Mouse (Mus musculus): Measurements from ENCODE around the gene Prkg2. TPM values are rescaled to one million over a fixed set of nuclear protein-coding genes. Genes with fewer than 3 reads are reported as not detected.

Prkg2 gene
- polyA plus RNA-seq, 1 experiment from 2014 or later = not detected

DNA sequence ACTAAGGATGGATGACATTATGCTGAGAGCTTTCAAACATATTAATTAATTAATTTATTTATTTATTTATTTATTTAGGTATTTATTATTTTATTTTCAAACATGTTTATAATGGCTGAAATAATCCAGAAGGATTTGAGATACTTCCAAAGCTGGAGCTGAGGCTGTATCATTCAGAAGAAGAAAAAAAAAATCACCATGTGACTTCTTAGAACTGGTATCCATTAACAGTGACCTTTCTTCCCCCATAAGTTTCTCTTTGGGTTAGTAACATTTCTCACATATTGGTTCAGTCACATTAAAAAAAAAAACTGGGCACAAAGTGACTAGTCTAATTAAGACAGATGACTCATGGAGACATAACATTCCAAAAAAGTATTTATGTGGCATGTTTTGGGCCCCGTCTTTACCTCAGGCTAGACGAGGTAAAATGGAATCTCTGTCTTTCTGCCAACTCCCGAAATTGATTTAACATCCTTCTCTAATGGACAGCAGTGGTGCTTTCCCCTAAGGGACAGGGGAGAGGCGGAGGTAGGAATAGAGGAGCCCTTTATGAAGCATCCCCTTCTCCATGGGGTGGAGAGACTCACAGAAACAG lies 86.6 kb downstream of the Prkg2 start:
- H3K4me3 ChIP-seq (ENCODE audit: inconsistent target) = no peak overlapping the region
- 82% methylated on average over 4 of the region's 4 CpGs for WGBS (ENCODE audit: missing documents)

DNA sequence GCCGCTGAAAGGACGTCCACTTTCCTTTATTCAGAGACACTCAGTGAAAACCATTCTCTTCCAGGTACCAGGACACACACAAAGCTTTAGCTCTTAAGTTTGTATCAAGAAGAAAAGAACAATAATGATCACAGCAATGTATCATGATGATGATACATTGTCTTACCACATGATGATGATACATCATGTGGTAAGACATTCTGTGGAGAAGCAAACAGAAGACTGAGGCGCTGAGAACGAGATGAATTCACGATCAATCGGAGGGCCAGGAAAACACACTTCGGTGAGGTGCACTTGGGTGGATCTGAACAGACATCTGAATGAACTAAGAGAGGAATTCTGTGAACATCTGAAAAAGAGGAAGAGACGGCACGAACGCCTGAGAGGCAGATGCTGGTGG lies 87.4 kb downstream of the Prkg2 start:
- no peaks in the 10 kb centered on the region for H3K36me3 ChIP-seq (ENCODE audit: inconsistent target)
- no peaks in the 10 kb centered on the region for H3K79me2 ChIP-seq (ENCODE audit: inconsistent target)
- no peak overlapping the region for H3K4me3 ChIP-seq (ENCODE audit: inconsistent target)
- H3K27ac ChIP-seq = no peak overlapping the region
- 88% methylated on average over 10 of the region's 10 CpGs for WGBS (ENCODE audit: missing documents)

More for the DNA sequence above, 86.6 kb downstream of the Prkg2 start:
- Histone ChIP-seq H3K36me3 (ENCODE audit: inconsistent target) (no peaks in the 10 kb centered on the region), H3K27ac (no peak overlapping the region), H3K79me2 (ENCODE audit: inconsistent target) (no peaks in the 10 kb centered on the region)

GRCm38 (mm10) chr5:98946656-98947055 lies 90.5 kb downstream of the Prkg2 start:
- over 99% methylated on average over 17 of the region's 20 CpGs for whole genome bisulfite sequencing (ENCODE audit: missing documents)
- Histone ChIP-seq H3K36me3 (ENCODE audit: inconsistent target) (no peaks in the 10 kb centered on the region), H3K4me3 (ENCODE audit: inconsistent target) (no peak overlapping the region), H3K27ac (no peak overlapping the region), H3K79me2 (ENCODE audit: inconsistent target) (no peaks in the 10 kb centered on the region)

DNA sequence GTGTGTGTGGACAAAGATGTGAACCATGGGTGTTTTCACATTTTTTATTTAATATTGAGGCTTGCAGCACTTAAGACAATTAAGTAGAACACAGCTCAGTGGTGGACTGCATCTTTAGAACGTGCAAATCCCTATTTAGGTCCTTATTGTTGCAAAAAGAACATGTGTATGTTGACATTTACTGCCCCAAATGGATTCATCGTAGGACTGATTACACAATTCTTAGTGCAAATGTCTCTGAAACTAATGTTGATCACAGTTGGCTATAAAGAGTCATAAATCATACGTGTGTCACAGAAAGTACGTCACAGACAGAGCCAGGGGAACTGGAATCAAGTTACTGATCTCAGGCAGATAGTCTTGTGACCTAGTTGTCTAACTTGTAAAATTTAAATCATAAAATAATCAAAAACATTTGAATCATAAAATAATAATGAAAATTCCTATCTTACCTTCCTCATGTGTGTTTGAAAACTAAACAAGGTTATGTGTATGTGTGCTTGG lies 91.0 kb downstream of the Prkg2 start:
- H3K79me2 ChIP-seq (ENCODE audit: inconsistent target) = no peaks in the 10 kb centered on the region
- H3K27ac ChIP-seq = no peak overlapping the region
- no peak overlapping the region for H3K4me3 ChIP-seq (ENCODE audit: inconsistent target)
- 72% methylated on average over 4 of the region's 4 CpGs for WGBS (ENCODE audit: missing documents)
- H3K36me3 ChIP-seq (ENCODE audit: inconsistent target) = no peaks in the 10 kb centered on the region

DNA sequence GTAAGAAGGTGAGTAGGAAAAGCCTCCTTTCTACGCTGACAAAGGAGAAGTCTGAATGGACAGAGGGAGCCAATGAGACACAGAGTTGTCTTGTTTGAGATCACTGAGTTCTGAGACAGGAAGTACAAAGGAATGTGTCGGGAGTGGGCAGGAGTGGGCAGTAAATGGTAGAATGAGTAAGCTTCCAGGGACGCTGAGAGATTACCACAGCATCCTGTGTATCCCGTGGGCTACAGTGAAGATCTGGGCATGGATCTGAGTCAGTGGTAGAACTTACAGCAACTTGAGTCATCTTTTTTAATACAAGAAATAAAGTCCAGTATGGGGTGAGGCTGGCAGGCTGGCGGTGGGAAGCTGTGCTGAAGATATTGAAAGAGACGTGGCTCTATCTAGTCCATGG lies 93.4 kb downstream of the Prkg2 start:
- Histone ChIP-seq H3K27ac (no peak overlapping the region), H3K4me3 (ENCODE audit: inconsistent target) (no peak overlapping the region), H3K79me2 (ENCODE audit: inconsistent target) (no peaks in the 10 kb centered on the region), H3K36me3 (ENCODE audit: inconsistent target) (no peaks in the 10 kb centered on the region)
- 41% methylated on average over 6 of the region's 6 CpGs for WGBS (ENCODE audit: missing documents)

DNA sequence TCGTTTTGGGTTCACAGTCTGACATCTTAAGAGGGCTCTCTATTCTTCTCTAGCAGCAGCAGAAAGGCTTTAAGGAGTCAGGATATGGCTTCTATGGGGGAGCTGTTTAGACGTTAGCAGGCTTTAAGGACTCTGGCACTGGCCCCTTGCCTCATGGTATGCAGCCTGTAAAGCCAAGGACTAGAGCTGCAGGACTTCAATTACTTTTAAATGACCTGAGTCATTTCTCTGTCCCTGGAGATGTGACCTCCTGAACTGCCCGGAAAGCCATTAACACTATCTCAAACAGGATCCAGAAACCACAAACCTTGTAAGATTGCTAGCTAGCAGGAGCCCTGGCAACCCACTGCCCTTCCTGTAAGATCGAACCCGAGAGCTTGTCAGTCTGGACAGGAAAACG lies 96.4 kb downstream of the Prkg2 start:
- Histone ChIP-seq H3K4me3 (ENCODE audit: inconsistent target) (no peak overlapping the region), H3K27ac (no peak overlapping the region), H3K79me2 (ENCODE audit: inconsistent target) (no peaks in the 10 kb centered on the region), H3K36me3 (ENCODE audit: inconsistent target) (no peaks in the 10 kb centered on the region)
- WGBS (ENCODE audit: missing documents) = 5% methylated on average over 6 of the region's 6 CpGs

DNA sequence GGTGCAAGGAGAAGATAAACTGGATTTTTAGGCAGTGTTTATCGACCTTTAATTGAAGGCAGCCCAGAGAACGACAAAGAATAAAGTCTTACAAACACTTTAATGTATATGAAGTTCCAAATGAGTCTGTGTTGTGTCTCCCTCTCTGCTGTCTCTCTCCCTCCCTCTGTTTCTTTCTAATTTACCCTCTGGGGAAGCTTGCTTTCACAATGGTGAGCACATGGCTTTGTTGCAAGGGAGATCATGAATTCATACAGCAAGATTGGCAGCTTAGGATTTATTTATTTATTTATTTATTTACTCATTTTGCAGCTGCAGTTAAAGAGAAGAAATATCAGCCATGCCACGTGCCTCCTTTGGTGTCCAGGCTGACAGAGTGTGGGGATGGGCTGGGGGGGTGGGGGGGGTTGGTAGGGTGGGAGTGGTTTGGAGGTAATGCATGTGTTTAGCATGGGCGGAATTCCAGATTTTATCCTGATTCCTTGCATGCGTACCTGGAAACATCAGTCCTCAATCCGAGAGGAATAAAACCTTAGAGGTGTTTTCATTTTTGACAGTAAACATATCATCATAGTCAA lies 97.4 kb downstream of the Prkg2 start:
- Histone ChIP-seq H3K27ac (no peak overlapping the region), H3K4me3 (ENCODE audit: inconsistent target) (no peak overlapping the region), H3K79me2 (ENCODE audit: inconsistent target) (no peaks in the 10 kb centered on the region), H3K36me3 (ENCODE audit: inconsistent target) (no peaks in the 10 kb centered on the region)
- 79% methylated on average over 4 of the region's 6 CpGs for WGBS (ENCODE audit: missing documents)

- 87% methylated on average over 9 of the region's 9 CpGs for WGBS (ENCODE audit: missing documents)
- H3K36me3 ChIP-seq (ENCODE audit: inconsistent target) = no peaks in the 10 kb centered on the region
- no peaks in the 10 kb centered on the region for H3K79me2 ChIP-seq (ENCODE audit: inconsistent target)
- H3K27ac ChIP-seq = no peak overlapping the region
- H3K4me3 ChIP-seq (ENCODE audit: inconsistent target) = no peak overlapping the region
Measured at GRCm38 (mm10) chr5:98939116-98939515, 98.0 kb downstream of the Prkg2 start.

DNA sequence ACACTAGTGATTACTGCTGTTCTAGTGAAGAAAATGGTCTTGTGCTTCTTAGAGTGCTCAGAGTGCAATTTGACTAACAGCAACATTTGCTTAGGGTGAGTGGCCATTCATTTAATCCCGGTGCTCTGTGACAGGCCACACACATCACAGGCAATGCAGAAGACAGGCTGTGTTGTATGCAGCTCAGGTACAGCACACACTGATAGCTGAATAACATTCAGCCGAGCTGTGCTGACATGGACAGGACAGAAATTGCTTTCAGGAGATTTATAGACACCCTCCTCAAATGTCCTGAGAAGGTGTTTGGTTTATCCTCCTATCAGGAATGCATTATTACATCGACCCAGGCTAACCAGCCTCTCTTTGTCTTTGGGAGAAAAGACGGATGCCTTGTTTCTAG lies 99.3 kb downstream of the Prkg2 start:
- WGBS (ENCODE audit: missing documents) = 80% methylated on average over 4 of the region's 4 CpGs
- no peak overlapping the region for H3K27ac ChIP-seq

GRCm38 (mm10) chr5:98936650-98937049 lies 100.5 kb downstream of the Prkg2 start:
- H3K27ac ChIP-seq = no peak overlapping the region
- 67% methylated on average over 2 of the region's 2 CpGs for WGBS (ENCODE audit: missing documents)
- no peak overlapping the region for H3K4me3 ChIP-seq (ENCODE audit: inconsistent target)
- no peaks in the 10 kb centered on the region for H3K36me3 ChIP-seq (ENCODE audit: inconsistent target)
- H3K79me2 ChIP-seq (ENCODE audit: inconsistent target) = no peaks in the 10 kb centered on the region

More for the DNA sequence above, 99.3 kb downstream of the Prkg2 start:
- Histone ChIP-seq H3K4me3 (ENCODE audit: inconsistent target) (no peak overlapping the region), H3K79me2 (ENCODE audit: inconsistent target) (no peaks in the 10 kb centered on the region), H3K36me3 (ENCODE audit: inconsistent target) (no peaks in the 10 kb centered on the region)

- no peak overlapping the region for H3K4me3 ChIP-seq (ENCODE audit: inconsistent target)
- no peak overlapping the region for H3K27ac ChIP-seq
- H3K36me3 ChIP-seq (ENCODE audit: inconsistent target) = no peaks in the 10 kb centered on the region
- WGBS (ENCODE audit: missing documents) = 53% methylated on average over 8 of the region's 8 CpGs
- no peaks in the 10 kb centered on the region for H3K79me2 ChIP-seq (ENCODE audit: inconsistent target)
Measured at GRCm38 (mm10) chr5:98935930-98936329, 101.2 kb downstream of the Prkg2 start.

DNA sequence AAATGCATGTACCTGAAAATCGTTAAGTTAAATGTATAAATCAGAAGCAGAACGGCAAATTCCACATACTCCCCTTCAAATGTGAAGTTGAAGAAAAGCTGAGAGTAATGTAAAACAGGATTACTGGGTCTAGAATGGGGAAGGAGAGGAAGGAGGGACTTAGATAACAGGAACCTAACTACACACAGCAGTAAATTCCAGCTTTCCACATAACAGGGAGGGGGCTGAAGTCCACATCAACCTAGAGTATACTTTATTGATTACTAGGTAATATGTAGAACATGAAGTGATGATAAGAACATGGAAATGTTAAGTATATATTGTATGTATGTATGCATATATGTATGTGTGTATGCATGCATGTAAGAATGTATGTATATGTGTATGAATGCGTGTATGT lies 114.2 kb downstream of the Prkg2 start:
- H3K79me2 ChIP-seq (ENCODE audit: inconsistent target) = no peaks in the 10 kb centered on the region
- no peak overlapping the region for H3K27ac ChIP-seq
- no peaks in the 10 kb centered on the region for H3K36me3 ChIP-seq (ENCODE audit: inconsistent target)
- 95% methylated on average over 3 of the region's 3 CpGs for WGBS (ENCODE audit: missing documents)
- H3K4me3 ChIP-seq (ENCODE audit: inconsistent target) = no peak overlapping the region

DNA sequence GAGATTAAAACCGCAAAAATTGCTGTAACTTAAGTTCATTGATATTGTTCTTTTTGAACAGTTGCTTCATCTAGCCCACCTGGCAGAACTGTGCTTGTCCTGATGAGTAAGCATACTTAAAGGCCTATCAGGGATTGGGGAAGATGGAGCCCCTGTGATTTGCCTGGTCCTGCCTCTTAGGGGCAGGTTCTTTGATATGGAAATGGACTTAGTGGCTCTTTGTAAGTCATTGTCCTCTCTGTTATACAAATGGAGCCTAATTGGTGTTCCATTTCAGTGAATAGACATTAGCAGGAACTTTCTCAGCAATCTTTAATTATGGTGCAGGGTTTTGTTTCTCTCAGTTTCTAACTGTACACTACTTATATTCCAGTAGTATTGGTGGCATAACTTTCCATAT lies 115.5 kb downstream of the Prkg2 start:
- WGBS (ENCODE audit: missing documents) = 89% methylated on average over 1 of the region's 1 CpGs
- no peak overlapping the region for H3K4me3 ChIP-seq (ENCODE audit: inconsistent target)
- no peaks in the 10 kb centered on the region for H3K36me3 ChIP-seq (ENCODE audit: inconsistent target)
- no peak overlapping the region for H3K27ac ChIP-seq
- no peaks in the 10 kb centered on the region for H3K79me2 ChIP-seq (ENCODE audit: inconsistent target)

DNA sequence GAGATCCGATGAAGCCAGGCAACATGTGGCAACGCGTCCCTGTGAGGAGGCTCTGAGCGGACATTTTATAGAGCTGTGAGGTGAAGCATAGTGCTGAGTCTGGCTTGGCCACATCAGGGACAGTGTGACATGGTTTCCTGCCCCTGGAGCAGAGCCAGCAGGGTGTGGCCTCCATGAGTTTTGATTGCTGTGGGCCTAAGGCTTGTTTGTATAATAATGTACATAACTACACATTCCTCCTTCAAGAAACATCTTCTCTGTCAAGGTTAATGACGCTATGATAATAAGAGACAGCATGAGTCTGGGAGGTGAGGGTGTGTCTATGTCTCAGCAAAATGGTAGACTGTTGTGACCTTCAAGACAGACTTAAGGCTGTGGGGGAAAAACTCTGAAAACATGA lies 118.4 kb downstream of the Prkg2 start:
- Histone ChIP-seq H3K27ac (no peak overlapping the region), H3K79me2 (ENCODE audit: inconsistent target) (no peaks in the 10 kb centered on the region), H3K36me3 (ENCODE audit: inconsistent target) (no peaks in the 10 kb centered on the region), H3K4me3 (ENCODE audit: inconsistent target) (no peak overlapping the region)
- 98% methylated on average over 5 of the region's 5 CpGs for WGBS (ENCODE audit: missing documents)

DNA sequence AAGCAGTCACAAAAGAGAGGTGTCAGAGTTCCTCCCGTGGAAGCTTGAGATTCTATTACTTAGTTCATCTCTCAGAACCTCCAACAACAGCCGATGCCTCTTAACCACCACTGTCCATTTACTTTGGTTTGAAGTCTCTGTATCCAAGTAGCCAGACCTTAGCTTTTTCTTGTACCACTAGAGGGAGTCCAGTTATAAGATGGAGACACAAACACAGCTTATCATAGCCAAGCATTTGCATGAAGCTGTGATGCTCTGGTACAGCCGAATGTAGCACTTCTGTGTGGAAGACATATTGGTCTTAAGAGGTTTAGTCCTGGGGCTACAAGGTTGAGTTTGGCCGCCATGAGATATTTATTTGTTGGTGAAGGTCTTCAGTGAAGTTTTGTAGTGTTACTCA lies 134.8 kb downstream of the Prkg2 start:
- Histone ChIP-seq H3K4me3 (ENCODE audit: inconsistent target) (no peak overlapping the region), H3K27ac (no peak overlapping the region), H3K79me2 (ENCODE audit: inconsistent target) (no peaks in the 10 kb centered on the region), H3K36me3 (ENCODE audit: inconsistent target) (no peaks in the 10 kb centered on the region)
- WGBS (ENCODE audit: missing documents) = 68% methylated on average over 4 of the region's 4 CpGs

GRCm38 (mm10) chr5:98900926-98901325 lies 136.2 kb downstream of the Prkg2 start:
- no peak overlapping the region for H3K4me3 ChIP-seq (ENCODE audit: inconsistent target)
- no peaks in the 10 kb centered on the region for H3K36me3 ChIP-seq (ENCODE audit: inconsistent target)
- H3K79me2 ChIP-seq (ENCODE audit: inconsistent target) = no peaks in the 10 kb centered on the region
- H3K27ac ChIP-seq = no peak overlapping the region
- 81% methylated on average over 5 of the region's 5 CpGs for WGBS (ENCODE audit: missing documents)

Data from macrophage (primary cell).